Mouse (Mus musculus) thymus, adult 2 months (tissue): ENCODE measurements around the gene Maoa.

Source experiments
- CTCF ChIP-seq: fragments of 200-500 bp; IDR thresholded peaks from 2 replicates; pipeline ENCODE4 v1.5.1; 2012; ENCODE audit warnings: mild to moderate bottlenecking, control low read depth, low read length, moderate library complexity, borderline replicate concordance; ENCODE audit not compliant: control insufficient read depth, poor library complexity, insufficient read depth; ENCODE audit errors: extremely low read depth
- POLR2A ChIP-seq: fragments of 200-500 bp; IDR thresholded peaks from 2 replicates; pipeline ENCODE4 v1.6.1; 2012; ENCODE audit warnings: mild to moderate bottlenecking, low read length, control low read depth, moderate library complexity; ENCODE audit not compliant: control insufficient read depth, poor library complexity, insufficient read depth; ENCODE audit errors: extremely low read depth

GRCm38 (mm10) chrX:16714033-16714432 lies 94.5 kb downstream of the Maoa start:
- TF ChIP-seq CTCF (no peak), POLR2A (no peak)
